Mouse (Mus musculus) layer of hippocampus, postnatal 25 days (tissue): ENCODE measurements around the gene Atxn3. TPM values are rescaled to one million over a fixed set of nuclear protein-coding genes. Genes with fewer than 3 reads are reported as not detected.

Experiments used
- DNase-seq, 2 experiments: peaks; one replicate each; pipeline ENCODE4 v3.0.0; 2022; ENCODE audit warnings: mixed read lengths in 2 of 2, low spot score in 1 of 2; ENCODE audit errors: extremely low spot score in 1 of 2
- total RNA-seq, 2 experiments: library from RNA; stranded (reverse); gene quantifications; 2 replicates each; pipeline ENCODE4 v1.2.3; 2021

Gene Atxn3
- total RNA-seq, result 10 to 100 TPM; 19.3 to 20.4 TPM

DNA sequence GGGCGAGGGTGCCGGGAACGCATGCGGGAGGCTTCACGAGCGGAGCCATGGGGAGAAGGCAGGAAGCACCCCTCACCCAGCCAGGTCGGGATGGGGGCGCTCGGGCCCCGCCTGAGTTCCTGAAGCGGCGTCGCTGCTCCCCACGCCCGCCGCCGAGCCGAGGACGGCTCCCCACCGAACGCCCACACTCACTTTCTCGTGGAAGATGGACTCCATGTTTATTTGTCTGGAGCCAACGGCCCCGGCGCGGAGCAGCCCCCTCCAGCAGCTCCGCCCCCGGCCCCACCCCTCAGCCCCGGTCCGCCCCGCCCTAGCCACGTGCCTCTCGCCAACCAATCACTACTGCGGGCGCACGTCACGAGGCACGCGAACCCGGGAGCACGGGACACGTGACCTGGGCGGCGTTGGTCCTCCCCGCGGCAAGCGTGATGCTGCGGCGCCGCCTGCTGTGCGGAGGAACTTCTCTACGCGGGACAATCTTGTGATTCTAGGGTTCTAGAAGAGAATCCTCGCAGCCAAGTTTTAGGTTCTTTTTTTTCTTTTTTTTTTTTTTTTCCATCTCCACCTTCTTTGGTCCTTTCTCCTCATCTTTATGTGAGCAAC lies at the start of gene Atxn3:
Gene Atxn3 (minus strand): TSS at position 305 of the 603 bp plus-strand sequence.
- peak; percentile 84 to 91 for DNase-seq

DNA sequence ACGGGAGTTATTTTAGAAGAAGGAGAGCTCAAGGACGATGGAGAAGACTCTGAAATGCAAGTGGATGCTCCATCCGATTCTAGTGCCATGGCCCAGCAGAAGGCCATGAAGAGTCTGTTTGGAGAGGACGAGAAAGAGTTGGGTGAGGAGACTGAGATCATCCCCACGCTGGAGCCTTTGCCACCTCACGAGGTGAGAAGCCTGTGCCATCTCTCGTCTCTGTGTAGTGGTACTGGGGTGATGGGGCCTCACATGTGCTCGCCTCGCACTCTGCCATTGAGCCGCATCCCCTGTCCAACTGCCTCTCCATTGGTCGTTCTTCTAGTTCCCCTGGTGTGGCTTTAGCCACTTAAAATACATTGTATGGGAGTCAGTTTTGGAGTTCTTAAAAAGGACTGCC lies 42.7 kb upstream of the Atxn3 start:
- no peak for DNase-seq

DNA sequence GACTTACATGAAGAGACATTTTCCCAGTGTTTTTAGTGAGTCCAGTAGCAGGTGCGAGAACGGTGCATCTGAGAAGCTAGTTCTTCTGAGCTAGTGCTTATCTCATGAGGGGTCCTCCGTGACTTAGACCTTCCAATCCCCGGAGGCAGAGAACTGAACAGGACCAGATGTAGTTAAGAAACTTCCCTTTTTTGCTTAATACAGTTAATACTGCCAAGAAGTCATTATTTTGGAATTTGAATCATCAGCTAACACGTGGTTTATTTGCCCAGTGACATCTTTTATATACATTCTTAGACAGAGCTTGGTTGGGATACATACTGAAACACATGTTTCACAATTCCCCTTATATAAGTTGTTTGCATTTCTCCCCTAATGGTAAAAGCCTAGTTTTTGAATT lies 40.9 kb upstream of the Atxn3 start:
- DNase-seq, result no peak

DNA sequence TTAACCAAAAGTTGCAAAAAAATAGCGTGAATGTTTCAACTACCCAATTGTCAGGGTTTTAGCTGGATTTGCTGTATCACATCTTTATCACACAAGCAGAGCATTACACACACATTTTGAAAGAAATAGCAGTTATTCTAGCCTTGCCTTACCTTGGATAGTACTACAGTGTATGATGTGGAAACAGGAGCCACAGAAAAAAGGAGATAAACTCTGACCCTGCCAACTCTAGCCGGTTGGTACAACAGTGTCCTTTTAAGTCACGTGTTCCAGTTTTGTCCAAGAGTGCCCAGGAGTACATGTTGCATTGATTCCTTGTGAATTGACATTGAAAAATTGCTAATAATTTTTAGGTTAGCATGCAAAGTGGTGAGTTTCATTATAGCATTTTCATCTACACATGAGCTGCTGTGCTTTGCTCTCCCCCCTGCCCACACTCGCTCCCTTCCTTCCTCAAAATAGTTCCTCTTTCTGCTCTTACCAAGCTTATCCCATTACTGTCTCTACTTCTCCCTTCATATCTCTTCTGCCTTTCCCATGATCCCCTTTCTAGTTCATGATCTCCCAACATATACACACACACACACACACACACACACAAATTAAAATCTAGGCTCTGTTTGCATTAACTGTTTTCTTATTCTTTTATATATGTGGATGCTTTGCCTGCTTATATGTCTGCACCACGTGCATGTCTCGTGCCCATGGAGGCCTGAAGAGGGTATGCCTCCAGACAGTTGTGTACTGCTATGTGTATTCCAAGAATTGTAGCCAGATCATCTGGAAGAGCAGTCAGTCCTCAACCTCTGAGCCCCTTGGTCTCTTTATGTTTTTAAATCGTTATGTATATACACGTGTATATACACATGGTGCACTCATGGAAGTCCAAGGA lies 36.8 kb upstream of the Atxn3 start:
- no peak for DNase-seq

DNA sequence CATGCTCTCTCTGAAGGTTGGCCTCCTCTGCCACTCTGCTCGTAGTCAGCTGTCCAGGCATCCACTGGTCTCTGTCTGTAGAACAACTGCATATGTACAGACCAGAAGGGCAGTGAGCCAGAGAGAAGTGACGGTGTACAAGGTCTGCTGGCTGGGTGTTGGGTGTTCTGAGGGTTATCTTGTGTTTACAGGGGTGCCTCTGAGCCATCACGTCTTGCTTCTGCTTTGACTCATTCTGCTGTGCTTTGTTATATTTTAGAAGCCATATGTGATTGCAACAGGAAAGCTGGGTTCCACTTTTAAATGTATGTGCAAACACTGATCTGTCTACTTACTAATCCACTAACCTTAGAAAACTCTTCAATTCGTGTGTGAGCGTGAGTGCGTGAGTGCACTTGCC lies 29.6 kb upstream of the Atxn3 start:
- no peak for DNase-seq

DNA sequence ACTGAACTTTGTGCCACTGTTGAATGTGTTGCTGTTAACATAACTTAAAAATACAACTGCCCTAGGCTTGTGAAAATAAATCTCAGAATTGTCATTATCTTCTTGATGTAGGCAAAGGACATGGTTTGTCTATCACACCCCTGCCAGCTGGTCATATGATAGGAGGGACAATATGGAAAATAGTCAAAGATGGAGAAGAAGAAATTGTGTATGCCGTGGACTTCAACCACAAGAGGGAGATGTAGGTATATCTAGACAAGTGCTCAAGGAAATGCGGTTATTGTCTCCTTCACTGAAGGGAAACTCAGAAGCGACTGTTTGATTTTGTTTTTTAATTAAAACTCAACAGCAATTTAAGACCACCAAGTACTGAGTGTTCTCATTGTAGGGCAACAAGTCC lies 27.1 kb upstream of the Atxn3 start:
- no peak for DNase-seq

DNA sequence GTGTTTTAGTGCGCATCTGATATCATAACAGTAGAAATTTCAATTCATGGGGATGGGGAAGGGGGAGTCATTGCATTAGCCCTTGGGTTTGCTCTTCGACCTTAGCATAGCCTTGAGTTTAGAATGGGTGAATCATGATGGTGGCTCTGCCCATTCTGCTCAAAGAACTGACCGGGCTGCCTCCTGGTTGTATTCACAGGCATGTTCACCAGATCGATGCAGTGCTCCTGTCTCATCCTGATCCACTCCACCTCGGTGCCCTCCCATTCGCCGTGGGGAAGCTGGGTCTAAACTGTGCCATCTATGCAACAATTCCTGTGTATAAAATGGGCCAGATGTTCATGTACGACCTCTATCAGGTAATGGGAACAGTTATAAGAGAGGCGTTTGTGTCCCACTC lies 24.9 kb upstream of the Atxn3 start:
- no peak for DNase-seq

DNA sequence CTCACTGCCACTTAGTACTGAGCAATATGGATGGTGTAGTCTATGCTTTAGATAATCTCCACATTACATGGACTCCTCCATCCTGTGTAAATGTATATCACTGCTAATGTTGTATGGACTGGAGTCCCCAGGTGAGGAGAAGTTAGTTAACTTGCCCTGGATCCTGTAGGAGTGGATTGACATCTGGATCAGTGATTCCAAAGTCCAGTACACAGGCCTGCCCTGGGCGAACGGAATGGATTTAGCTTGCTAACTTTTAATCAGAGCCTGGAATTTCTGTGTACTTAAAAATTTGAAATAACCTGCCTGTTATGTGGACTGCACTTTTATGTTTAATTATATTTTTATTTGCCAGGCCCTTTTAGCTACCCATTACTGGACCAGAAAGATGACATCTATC lies 23.5 kb upstream of the Atxn3 start:
- no peak for DNase-seq

DNA sequence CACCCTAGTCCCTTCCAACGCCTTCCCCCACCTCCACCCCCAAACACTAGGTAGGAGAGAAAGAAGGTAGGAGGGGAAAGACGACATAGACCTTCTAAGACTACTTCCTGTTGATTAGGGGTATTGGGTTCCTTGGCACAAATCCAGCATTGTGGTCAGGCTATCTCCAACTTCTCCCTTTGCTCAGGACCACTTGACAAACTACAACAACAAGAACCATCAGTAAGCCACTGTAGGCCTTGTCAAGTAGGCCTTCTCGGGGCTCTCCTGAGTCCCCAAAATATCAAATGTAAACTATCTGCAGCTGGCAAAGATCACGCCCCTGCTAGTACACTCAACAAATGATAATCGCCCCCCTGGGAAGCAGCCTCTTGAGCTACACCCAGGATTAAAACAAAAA lies 22.2 kb upstream of the Atxn3 start:
- DNase-seq, result no peak

DNA sequence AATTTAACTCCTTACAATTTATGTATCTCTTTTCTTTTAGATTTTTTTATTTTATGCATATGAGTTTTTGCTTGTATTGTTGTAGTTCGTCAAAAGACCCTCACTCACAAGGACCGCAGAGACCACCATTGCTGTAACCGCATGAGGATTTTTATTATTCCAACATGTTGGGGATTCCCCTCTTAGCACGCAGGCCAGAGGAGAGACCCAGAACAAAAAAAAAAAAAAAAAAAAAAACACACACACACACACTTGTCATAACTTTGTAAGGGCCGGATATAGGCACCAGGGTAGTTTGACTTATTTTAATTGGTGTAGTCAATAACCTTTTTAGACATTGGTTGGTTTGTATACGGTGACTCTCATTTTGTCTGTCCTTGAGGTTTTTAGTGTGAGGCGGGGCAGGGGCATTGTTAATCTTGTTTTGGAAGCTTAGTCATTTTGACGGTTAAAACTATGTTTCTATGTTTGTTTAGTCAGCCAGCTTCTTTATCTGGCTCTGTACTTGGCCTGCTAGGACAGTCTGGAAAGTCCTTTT lies 21.2 kb upstream of the Atxn3 start:
- DNase-seq, result no peak

DNA sequence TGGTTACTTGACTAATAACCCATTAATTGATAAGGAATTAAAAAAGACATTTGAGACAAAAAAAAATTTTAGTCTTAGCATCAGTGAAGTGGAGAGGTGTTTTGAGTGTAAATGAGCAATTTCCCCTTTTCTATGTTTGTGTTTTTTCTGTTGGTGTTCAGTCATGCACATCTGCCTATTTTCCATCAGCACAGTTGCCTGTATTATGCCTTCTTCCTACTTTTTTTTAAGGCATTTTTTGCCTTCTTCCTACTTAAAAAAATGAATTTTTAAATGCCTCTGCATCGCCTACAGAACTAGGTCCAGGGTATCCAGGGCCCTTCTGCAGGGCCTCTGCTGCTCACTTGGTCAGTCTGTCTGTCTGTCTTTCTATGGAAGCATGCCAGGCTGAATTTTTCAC lies 20.5 kb upstream of the Atxn3 start:
- DNase-seq, result no peak

DNA sequence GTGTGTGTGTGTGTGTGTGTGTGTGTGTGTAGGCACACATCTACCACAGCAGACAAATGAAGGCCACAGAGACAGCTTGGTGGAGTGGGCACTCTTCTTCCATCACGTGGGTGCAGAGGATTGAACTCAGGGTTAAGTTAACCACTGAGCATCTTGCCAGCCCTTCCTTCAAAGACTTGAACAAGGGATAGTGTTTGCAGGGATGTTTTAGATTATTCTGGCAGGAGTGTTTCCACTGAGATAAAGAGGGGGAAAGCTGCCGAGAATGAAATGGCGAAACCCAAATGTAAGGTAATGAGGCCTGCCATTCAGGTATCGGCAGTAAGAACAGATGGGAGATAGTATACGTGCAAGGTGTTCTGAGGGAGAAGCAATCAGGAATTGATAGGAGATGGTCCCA lies 20.1 kb upstream of the Atxn3 start:
- no peak for DNase-seq

DNA sequence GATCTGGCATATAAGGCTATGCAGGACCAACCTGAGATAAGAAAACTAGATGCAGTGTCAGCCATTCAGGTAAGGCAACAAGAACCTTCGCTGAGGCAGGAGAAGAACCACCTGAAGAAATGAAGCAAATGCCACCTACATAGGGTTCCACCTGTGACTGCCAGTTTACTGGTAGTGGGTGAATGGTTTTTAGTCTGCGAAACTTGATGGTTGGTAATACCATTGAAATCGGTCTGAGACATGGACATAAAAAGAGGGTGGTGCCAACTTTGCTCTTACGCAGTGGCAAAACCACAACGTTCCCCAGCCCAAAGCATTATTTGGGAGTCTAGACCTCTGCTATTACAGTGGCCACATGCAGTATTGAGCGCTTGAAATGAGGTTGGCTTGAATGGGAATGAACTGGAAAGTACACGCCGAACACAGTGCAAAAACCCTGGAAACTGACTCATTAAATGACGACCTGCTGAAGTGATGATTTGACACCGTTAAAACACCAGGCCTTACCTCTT lies 19.4 kb upstream of the Atxn3 start:
- no peak for DNase-seq

DNA sequence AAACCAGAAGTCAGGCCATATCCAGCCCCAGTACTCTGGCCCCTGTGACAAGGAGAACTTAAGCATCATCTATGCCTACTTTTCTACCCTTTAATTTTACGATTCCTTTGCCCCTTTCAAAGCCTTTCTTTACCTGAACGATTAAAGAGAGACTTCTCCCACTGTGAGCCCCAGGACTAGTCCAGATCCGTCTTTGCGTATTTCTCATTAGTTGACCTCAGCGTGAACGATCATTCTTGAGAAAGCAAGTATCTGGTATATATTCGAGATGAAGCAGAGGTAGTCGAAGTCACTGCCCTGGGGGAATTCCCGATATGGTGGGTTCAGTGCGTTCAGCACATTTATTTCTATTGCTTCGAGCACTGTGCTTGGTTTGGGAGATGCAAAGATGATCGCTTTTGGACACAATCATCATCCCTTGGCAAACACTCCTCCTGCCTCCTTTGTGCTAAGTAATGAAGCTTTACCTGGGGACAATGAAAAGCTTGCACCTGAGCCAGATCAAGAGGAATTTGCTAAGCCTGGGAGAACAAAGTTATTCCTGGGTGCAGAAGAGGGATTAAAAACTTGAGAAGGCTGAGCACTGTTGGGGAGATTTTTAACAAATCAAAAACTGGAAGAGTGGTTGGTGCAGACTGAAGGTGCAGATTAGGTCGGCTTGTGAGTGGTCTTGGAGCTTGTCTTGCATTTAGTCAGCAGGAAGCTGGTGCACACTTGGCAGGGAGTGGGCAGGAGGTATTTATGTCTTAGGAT lies 18.8 kb upstream of the Atxn3 start:
- no peak for DNase-seq

DNA sequence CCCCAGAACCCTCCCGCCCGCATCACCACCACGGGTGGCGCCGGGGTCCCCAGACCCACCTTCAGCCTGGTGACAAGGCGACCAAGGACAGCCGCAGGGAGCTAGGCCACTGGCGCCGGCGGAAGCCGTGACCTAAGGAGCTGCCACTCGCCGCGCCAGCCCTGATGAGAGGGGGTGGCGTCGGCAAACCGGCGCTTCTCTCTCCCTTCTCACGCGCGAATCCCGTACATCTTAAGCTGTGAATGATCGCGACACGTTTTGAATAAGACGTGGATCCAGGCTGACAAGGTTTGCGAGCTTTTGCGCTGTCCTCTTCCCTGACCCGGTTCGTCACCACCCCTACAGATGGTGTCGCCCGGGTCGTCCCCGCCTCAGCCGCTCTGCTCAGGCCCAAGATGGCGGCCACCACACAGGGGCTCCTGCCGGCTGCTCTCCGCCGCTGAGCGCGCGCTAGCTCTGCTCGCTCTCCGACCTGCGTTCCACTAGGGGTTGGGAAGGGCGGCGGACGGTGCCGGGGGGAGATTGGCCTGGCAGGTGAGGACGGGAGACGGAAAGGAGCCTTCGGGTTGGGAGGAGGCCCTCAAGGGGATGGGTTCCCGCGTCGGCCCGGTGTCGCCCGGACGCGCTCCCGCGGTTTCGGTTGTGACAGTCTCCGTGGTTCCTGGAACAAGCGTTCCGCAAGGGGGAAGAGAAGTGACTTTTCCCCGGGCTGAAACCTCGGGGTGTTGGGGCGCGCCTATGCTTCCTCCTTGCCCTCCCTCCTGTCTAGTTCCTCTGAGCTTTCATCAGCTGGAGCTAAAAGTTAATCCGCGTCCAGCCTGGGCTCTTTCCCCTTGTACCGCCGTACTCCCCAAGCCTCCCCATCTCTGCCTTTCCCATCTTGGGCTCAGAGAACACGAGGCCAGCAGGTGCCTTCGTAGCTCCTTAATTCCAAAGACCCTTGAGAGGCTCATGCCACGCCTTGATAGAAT lies 17.8 kb upstream of the Atxn3 start, which contains the start of gene Cpsf2:
Gene Cpsf2 (plus strand): TSS at position 388 of the 971 bp plus-strand sequence.
- DNase-seq, result peak; percentile 68 to 94

DNA sequence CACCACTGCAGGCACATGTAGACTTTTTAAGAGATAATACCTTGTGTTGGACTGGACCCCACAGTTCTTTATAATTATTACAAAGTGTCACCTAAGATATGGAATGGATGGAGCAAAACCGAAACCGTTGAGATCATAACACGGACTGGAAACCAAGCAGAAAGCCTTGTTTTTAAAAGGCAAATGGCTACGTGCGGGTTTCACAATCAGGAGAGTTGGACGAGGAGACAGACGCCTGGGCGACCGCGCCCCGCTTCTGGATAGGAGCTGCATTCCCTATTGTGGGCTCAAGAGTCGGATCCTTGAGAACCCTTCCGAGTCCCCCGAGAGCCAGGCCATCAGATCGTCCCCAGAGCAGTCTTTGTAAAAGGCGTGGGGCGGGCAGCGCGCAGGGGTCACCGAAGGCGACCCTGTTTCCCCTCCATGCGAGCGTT lies 17.1 kb upstream of the Atxn3 start:
- DNase-seq, result no peak

DNA sequence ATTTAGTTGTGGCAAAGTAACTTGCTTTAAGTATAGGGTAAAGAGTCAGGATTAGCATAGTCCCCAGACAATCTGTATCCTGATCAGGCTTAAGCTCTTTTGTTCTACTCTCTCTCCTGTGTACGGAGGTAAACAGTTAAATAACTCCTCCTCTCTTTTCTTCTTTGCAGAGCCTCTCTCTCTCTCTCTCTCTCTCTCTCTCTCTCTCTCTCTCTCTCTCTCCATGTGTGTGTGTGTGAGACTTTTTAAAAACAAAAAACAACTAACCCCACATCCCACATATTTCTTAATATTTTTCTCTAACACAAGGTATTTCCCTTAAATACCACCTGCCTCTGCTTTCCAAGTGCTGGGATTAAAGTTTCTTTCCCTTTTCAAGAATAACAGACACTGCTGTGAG lies 16.5 kb upstream of the Atxn3 start:
- no peak for DNase-seq

DNA sequence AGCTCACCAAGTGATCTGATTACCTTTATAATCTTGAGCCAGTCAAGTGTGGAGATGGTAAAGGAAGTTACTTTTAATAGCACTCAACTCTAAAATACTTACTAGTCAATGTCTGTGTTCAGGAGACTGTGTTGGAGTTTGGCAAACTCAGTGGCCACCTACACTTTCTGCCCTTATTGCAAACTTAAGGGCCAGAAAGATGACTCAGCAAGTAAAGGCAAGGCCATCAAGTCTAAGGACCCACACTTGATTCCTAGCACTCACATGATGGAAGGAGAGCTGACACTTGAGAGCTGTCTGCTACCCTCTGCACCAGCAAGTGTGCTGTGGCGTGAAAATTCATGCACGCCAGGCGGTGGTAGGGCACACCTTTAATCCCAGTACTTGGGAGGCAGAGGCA lies 14.2 kb upstream of the Atxn3 start:
- DNase-seq, result no peak

DNA sequence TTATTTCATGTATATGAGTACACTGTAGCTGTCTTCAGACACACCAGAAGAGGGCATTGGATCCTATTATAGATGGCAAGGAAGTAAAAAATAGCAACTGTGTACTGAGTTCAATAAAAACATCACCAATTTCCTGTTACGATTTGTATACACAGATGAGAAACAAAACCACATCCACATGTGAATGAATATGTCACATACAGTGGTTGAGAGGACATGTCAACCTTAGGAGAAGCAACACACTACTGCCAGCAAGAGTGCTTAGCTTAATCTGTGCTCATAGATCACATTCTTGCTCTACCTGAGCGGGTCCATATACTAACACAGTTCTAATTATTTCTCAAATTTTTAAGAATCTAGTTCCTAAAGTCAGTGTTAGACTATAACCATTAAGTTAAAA lies 13.3 kb upstream of the Atxn3 start:
- no peak for DNase-seq
